27 mouse cellular contexts compared by ENCODE assay signal in genomic region chr16:21991774-21992173, GRCm38 (mm10). TPM values are rescaled to one million over a fixed set of nuclear protein-coding genes. Genes with fewer than 3 reads are reported as not detected.
DNase-seq lines count a peak whose midpoint lies in the region; ATAC-seq and TF ChIP-seq lines count a peak whose summit lies in the region.
"Had no signal": no experiment of that assay in that cellular context is flagged by ENCODE, and none has a peak within 500 bp of the region (broad histone marks: within the 10 kb centered on the region; RNA-seq: fewer than 3 reads in every experiment).

No protein-coding gene starts in this region.

- peak; percentile 78 for ATAC-seq in intestine, embryonic 15.5 days
- ATAC-seq in intestine, postnatal 0 days: peak; percentile 64
- peak; percentile 62; the same call in 1 of the 2 replicates for ATAC-seq in stomach, postnatal 0 days (ENCODE audit: low FRiP score, low TSS enrichment)
- ATAC-seq in hindbrain, embryonic 14.5 days (ENCODE audit: low FRiP score): no peak
- no peak for ATAC-seq in megakaryocyte-erythroid progenitor cell, adult 5-6 weeks (replicated peaks; ENCODE audit: low FRiP score, low TSS enrichment, poor library complexity, severe bottlenecking)
- ATAC-seq: forebrain, embryonic 14.5 days; forebrain, embryonic 16.5 days had no signal

- no peak overlapping the region for H3K4me3 ChIP-seq in intestine, embryonic 15.5 days (replicated peaks)
- no peak overlapping the region for H3K4me3 ChIP-seq in intestine, postnatal 0 days (ENCODE audit: low read depth, low read length)
- no peak overlapping the region for H3K4me3 ChIP-seq in stomach, postnatal 0 days (ENCODE audit: low read depth, low read length)
- H3K4me3 ChIP-seq in embryonic facial prominence, embryonic 10.5 days: no peak overlapping the region
- no peak overlapping the region for H3K4me3 ChIP-seq in hindbrain, embryonic 14.5 days (replicated peaks; ENCODE audit: low read length)
- H3K4me3 ChIP-seq: embryonic facial prominence, embryonic 13.5 days; embryonic facial prominence, embryonic 15.5 days; erythroblast, embryonic 14.5 days; forebrain, embryonic 10.5 days; forebrain, embryonic 12.5 days had no signal

- TF ChIP-seq EP300 in stomach, postnatal 0 days (optimal IDR thresholded peaks at IDR 0.05): no peak

- 54% methylated on average over 2 of the region's 2 CpGs for WGBS in intestine, embryonic 15.5 days
- 38% methylated on average over 2 of the region's 2 CpGs for WGBS in intestine, postnatal 0 days
- 55% methylated on average over 2 of the region's 2 CpGs for WGBS in stomach, postnatal 0 days
- WGBS in embryonic facial prominence, embryonic 10.5 days: 86% methylated on average over 2 of the region's 2 CpGs
- 96% methylated on average over 2 of the region's 2 CpGs for whole genome bisulfite sequencing in hindbrain, embryonic 14.5 days

- no peak overlapping the region for H3K9ac ChIP-seq in intestine, embryonic 15.5 days
- H3K9ac ChIP-seq in intestine, postnatal 0 days (ENCODE audit: low read depth, low read length): no peak overlapping the region
- H3K9ac ChIP-seq in stomach, postnatal 0 days (ENCODE audit: low read length): no peak overlapping the region
- H3K9ac ChIP-seq in hindbrain, embryonic 14.5 days: no peak overlapping the region
- H3K9ac ChIP-seq: embryonic facial prominence, embryonic 13.5 days; embryonic facial prominence, embryonic 15.5 days; forebrain, embryonic 12.5 days had no signal

- H3K36me3 ChIP-seq in intestine, embryonic 15.5 days: no peaks in the 10 kb centered on the region
- H3K36me3 ChIP-seq in intestine, postnatal 0 days (ENCODE audit: control insufficient read depth, insufficient read depth): no peaks in the 10 kb centered on the region
- H3K36me3 ChIP-seq in stomach, postnatal 0 days (ENCODE audit: control insufficient read depth, insufficient read depth, low read length): no peaks in the 10 kb centered on the region
- no peaks in the 10 kb centered on the region for H3K36me3 ChIP-seq in embryonic facial prominence, embryonic 10.5 days (replicated peaks)
- no peaks in the 10 kb centered on the region for H3K36me3 ChIP-seq in hindbrain, embryonic 14.5 days (replicated peaks; ENCODE audit: control insufficient read depth, insufficient read depth)
- H3K36me3 ChIP-seq: embryonic facial prominence, embryonic 13.5 days; embryonic facial prominence, embryonic 15.5 days; forebrain, embryonic 10.5 days; forebrain, embryonic 12.5 days had no signal

- H3K4me2 ChIP-seq in intestine, embryonic 15.5 days (replicated peaks): no peak overlapping the region
- no peak overlapping the region for H3K4me2 ChIP-seq in intestine, postnatal 0 days (replicated peaks; ENCODE audit: low read depth)
- H3K4me2 ChIP-seq in stomach, postnatal 0 days (replicated peaks; ENCODE audit: low read depth): no peak overlapping the region
- H3K4me2 ChIP-seq in hindbrain, embryonic 14.5 days (replicated peaks): no peak overlapping the region
- H3K4me2 ChIP-seq: embryonic facial prominence, embryonic 13.5 days; embryonic facial prominence, embryonic 15.5 days; forebrain, embryonic 12.5 days had no signal

- H3K4me1 ChIP-seq in intestine, embryonic 15.5 days (replicated peaks): 0 out of 2 replicates have a peak, but pooled peaks cover 3% of the 10 kb centered on the region
- no peaks in the 10 kb centered on the region for H3K4me1 ChIP-seq in intestine, postnatal 0 days (replicated peaks; ENCODE audit: control insufficient read depth, insufficient read depth, low read length)
- H3K4me1 ChIP-seq in stomach, postnatal 0 days (replicated peaks; ENCODE audit: control insufficient read depth, insufficient read depth): no peaks in the 10 kb centered on the region
- peaks cover 8% of the 10 kb centered on the region for H3K4me1 ChIP-seq in embryonic facial prominence, embryonic 10.5 days
- no peaks in the 10 kb centered on the region; the same call in 1 of the 2 replicates for H3K4me1 ChIP-seq in hindbrain, embryonic 14.5 days (replicated peaks; ENCODE audit: control insufficient read depth, insufficient read depth, low read length)

- H3K27me3 ChIP-seq in intestine, embryonic 15.5 days (replicated peaks): no peaks in the 10 kb centered on the region
- no peaks in the 10 kb centered on the region for H3K27me3 ChIP-seq in intestine, postnatal 0 days (replicated peaks; ENCODE audit: control insufficient read depth, insufficient read depth, low read length)
- no peaks in the 10 kb centered on the region for H3K27me3 ChIP-seq in stomach, postnatal 0 days (ENCODE audit: control insufficient read depth, insufficient read depth, low read length)
- H3K27me3 ChIP-seq in embryonic facial prominence, embryonic 10.5 days (replicated peaks; ENCODE audit: low read depth, poor library complexity, severe bottlenecking): peaks cover under 1% of the 10 kb centered on the region; the same call in 1 of the 2 replicates
- no peaks in the 10 kb centered on the region for H3K27me3 ChIP-seq in hindbrain, embryonic 14.5 days (ENCODE audit: control insufficient read depth, insufficient read depth, low read length)
- H3K27me3 ChIP-seq: embryonic facial prominence, embryonic 13.5 days; embryonic facial prominence, embryonic 15.5 days had no signal

- H3K27ac ChIP-seq in intestine, embryonic 15.5 days: peak overlapping the region; percentile 22; the same call in 1 of the 2 replicates
- H3K27ac ChIP-seq in intestine, postnatal 0 days (ENCODE audit: low read depth, low read length): no peak overlapping the region
- H3K27ac ChIP-seq in stomach, postnatal 0 days (replicated peaks): no peak overlapping the region
- H3K27ac ChIP-seq in embryonic facial prominence, embryonic 10.5 days (replicated peaks): no peak overlapping the region
- no peak overlapping the region for H3K27ac ChIP-seq in hindbrain, embryonic 14.5 days
- H3K27ac ChIP-seq: embryonic facial prominence, embryonic 13.5 days; embryonic facial prominence, embryonic 15.5 days; forebrain, embryonic 10.5 days; forebrain, embryonic 12.5 days had no signal

- no peak for TF ChIP-seq CTCF in intestine, postnatal 0 days (IDR thresholded peaks at IDR 0.05; ENCODE audit: low read depth)
- no peak for TF ChIP-seq CTCF in stomach, postnatal 0 days (IDR thresholded peaks at IDR 0.05; ENCODE audit: low read depth)

- no peaks in the 10 kb centered on the region for H3K9me3 ChIP-seq in intestine, embryonic 15.5 days
- no peaks in the 10 kb centered on the region for H3K9me3 ChIP-seq in intestine, postnatal 0 days (ENCODE audit: control insufficient read depth)
- no peaks in the 10 kb centered on the region for H3K9me3 ChIP-seq in stomach, postnatal 0 days (ENCODE audit: control insufficient read depth, low read length)
- no peaks in the 10 kb centered on the region for H3K9me3 ChIP-seq in embryonic facial prominence, embryonic 10.5 days
- H3K9me3 ChIP-seq in hindbrain, embryonic 14.5 days (ENCODE audit: control insufficient read depth, low read length): no peaks in the 10 kb centered on the region
- H3K9me3 ChIP-seq: embryonic facial prominence, embryonic 13.5 days; embryonic facial prominence, embryonic 15.5 days; forebrain, embryonic 10.5 days; forebrain, embryonic 12.5 days had no signal

- DNase-seq in urinary bladder, postnatal 14 days (ENCODE audit: low spot score): peak; percentile 18
- no peak for DNase-seq in urinary bladder, postnatal 4 days (ENCODE audit: low spot score in 2 of 2)
- no peak for DNase-seq in stomach, postnatal 0 days (ENCODE audit: low spot score)
- DNase-seq in embryonic facial prominence, embryonic 10.5 days (ENCODE audit: low spot score): no peak
- DNase-seq in hindbrain, embryonic 14.5 days (ENCODE audit: low spot score): no peak
- DNase-seq: adrenal gland, adult 2 months; adrenal gland, postnatal 10 days; adrenal gland, postnatal 25 days; cerebellum, adult 11 months; cerebellum, adult 18-20 months; cerebellum, adult 8-10 months; cerebellum, adult 9-11 months; cerebellum, postnatal 14 days; cerebellum, postnatal 36 days had no signal

RNA-seq across cellular contexts. Expression of gene Liph, which starts 3.7 kb away (rescaled TPM):
- 23.1 and 24.3 TPM in 2 replicates for polyA plus RNA-seq in intestine, embryonic 15.5 days (2015; fragmentation: Nextera tagmentation; extraction: Ambion mirVana)
- polyA plus RNA-seq in intestine, postnatal 0 days (2015; fragmentation: Nextera tagmentation; extraction: Ambion mirVana): 48.8 and 51.6 TPM in 2 replicates
- polyA plus RNA-seq in stomach, postnatal 0 days (2015; fragmentation: Nextera tagmentation; extraction: Ambion mirVana): 34.6 and 35.2 TPM in 2 replicates
- polyA plus RNA-seq in embryonic facial prominence, embryonic 10.5 days (2016; fragmentation: Nextera tagmentation; extraction: Ambion mirVana): 0.20 and 0.52 TPM in 2 replicates
- 0.29 and 0.68 TPM in 2 replicates for polyA plus RNA-seq in hindbrain, embryonic 14.5 days (2014; fragmentation: Nextera tagmentation; extraction: Ambion mirVana)
- total RNA-seq in megakaryocyte-erythroid progenitor cell, adult 5-6 weeks (2014; fragmentation: Nextera tagmentation): 0.40 TPM in 1 of 2 replicates, not detected in the other
- total RNA-seq in megakaryocyte-erythroid progenitor cell, adult 5-6 weeks (2017): 0.11 TPM in 1 of 2 replicates, not detected in the other
- total RNA-seq: common myeloid progenitor, adult 5-6 weeks; MEL had no signal
- polyA plus RNA-seq: adrenal gland, adult 2 months; embryonic facial prominence, embryonic 11.5 days had no signal

RNA-seq across cellular contexts. Expression of gene Senp2, which starts 17.5 kb away (rescaled TPM):
- polyA plus RNA-seq in intestine, embryonic 15.5 days (2015; fragmentation: Nextera tagmentation; extraction: Ambion mirVana): 32.8 and 36.0 TPM in 2 replicates
- 17.8 and 20.4 TPM in 2 replicates for polyA plus RNA-seq in intestine, postnatal 0 days (2015; fragmentation: Nextera tagmentation; extraction: Ambion mirVana)
- polyA plus RNA-seq in stomach, postnatal 0 days (2015; fragmentation: Nextera tagmentation; extraction: Ambion mirVana): 18.8 and 19.2 TPM in 2 replicates
- polyA plus RNA-seq in embryonic facial prominence, embryonic 10.5 days (2016; fragmentation: Nextera tagmentation; extraction: Ambion mirVana): 69.1 and 69.8 TPM in 2 replicates
- polyA plus RNA-seq in hindbrain, embryonic 14.5 days (2014; fragmentation: Nextera tagmentation; extraction: Ambion mirVana): 52.2 and 54.2 TPM in 2 replicates
- 54.3 and 57.0 TPM in 2 replicates for total RNA-seq in megakaryocyte-erythroid progenitor cell, adult 5-6 weeks (2014; fragmentation: Nextera tagmentation)
- total RNA-seq in megakaryocyte-erythroid progenitor cell, adult 5-6 weeks (2017): 50.2 and 52.0 TPM in 2 replicates

RNA-seq across cellular contexts. Expression of gene Tmem41a, which starts 44.4 kb away (rescaled TPM):
- 85.2 and 90.8 TPM in 2 replicates for polyA plus RNA-seq in intestine, embryonic 15.5 days (2015; fragmentation: Nextera tagmentation; extraction: Ambion mirVana)
- 215 and 219 TPM in 2 replicates for polyA plus RNA-seq in intestine, postnatal 0 days (2015; fragmentation: Nextera tagmentation; extraction: Ambion mirVana)
- polyA plus RNA-seq in stomach, postnatal 0 days (2015; fragmentation: Nextera tagmentation; extraction: Ambion mirVana): 37.6 TPM in 2 replicates
- polyA plus RNA-seq in embryonic facial prominence, embryonic 10.5 days (2016; fragmentation: Nextera tagmentation; extraction: Ambion mirVana): 42.7 and 48.2 TPM in 2 replicates
- polyA plus RNA-seq in hindbrain, embryonic 14.5 days (2014; fragmentation: Nextera tagmentation; extraction: Ambion mirVana): 50.5 and 52.1 TPM in 2 replicates
- total RNA-seq in megakaryocyte-erythroid progenitor cell, adult 5-6 weeks (2014; fragmentation: Nextera tagmentation): 48.2 and 54.8 TPM in 2 replicates
- total RNA-seq in megakaryocyte-erythroid progenitor cell, adult 5-6 weeks (2017): 15.9 and 39.1 TPM in 2 replicates

Comparison
In these comparisons a context has a peak if more than half of its experiments do, and no peak if none do; other contexts are left out.
1. ATAC-seq: peak in intestine, embryonic 15.5 days (single experiment), intestine, postnatal 0 days (single experiment) and stomach, postnatal 0 days (single experiment); none in hindbrain, embryonic 14.5 days (single experiment) and megakaryocyte-erythroid progenitor cell, adult 5-6 weeks (single experiment).
2. RNA of gene Liph, which starts 3.7 kb away (polyA plus RNA-seq): 48.8 to 51.6 TPM in intestine, postnatal 0 days, 34.6 to 35.2 TPM in stomach, postnatal 0 days and 23.1 to 24.3 TPM in intestine, embryonic 15.5 days; 0.29 to 0.68 TPM in hindbrain, embryonic 14.5 days and 0.20 to 0.52 TPM in embryonic facial prominence, embryonic 10.5 days; every median in the first group is over 10 times any median in the second.